Mouse (Mus musculus) heart, adult 2 months (tissue): Measurements from ENCODE around the gene Nfkb1. TPM values are rescaled to one million over a fixed set of nuclear protein-coding genes. Genes with fewer than 3 reads are reported as not detected.

Source experiments
- DNase-seq, 2 experiments: peaks; one replicate each; pipeline ENCODE4 v3.0.0; 2021
- H3K27ac ChIP-seq: fragments of 200-600 bp; 2 replicates; pipeline ENCODE4 v1.8.1; 2022
- H3K27me3 ChIP-seq: fragments of 200-500 bp; 2 replicates; pipeline ENCODE4 v1.6.1; 2012; ENCODE audit warnings: mild to moderate bottlenecking, low read length, inconsistent platforms, mixed read lengths; ENCODE audit not compliant: control insufficient read depth, insufficient read depth
- H3K36me3 ChIP-seq: fragments of 200-500 bp; 2 replicates; pipeline ENCODE4 v1.6.1; 2012; ENCODE audit warnings: low read length, inconsistent platforms; ENCODE audit not compliant: control insufficient read depth, insufficient read depth
- H3K4me1 ChIP-seq: fragments of 200-500 bp; 2 replicates; pipeline ENCODE4 v1.6.1; 2011; ENCODE audit warnings: low read length; ENCODE audit not compliant: control insufficient read depth, insufficient read depth
- H3K4me3 ChIP-seq: fragments of 200-600 bp; 2 replicates; pipeline ENCODE4 v1.8.1; 2022
- H3K79me2 ChIP-seq: fragments of 200-500 bp; replicated peaks from 2 replicates; pipeline ENCODE4 v1.6.1; 2012; ENCODE audit warnings: mild to moderate bottlenecking, inconsistent platforms, low read length, moderate library complexity, mixed read lengths; ENCODE audit not compliant: control insufficient read depth, insufficient read depth
- H3K9ac ChIP-seq: fragments of 200-500 bp; 2 replicates; pipeline ENCODE4 v1.6.1; 2012; ENCODE audit warnings: low read depth, mild to moderate bottlenecking, control low read depth, inconsistent platforms, low read length, mixed read lengths
- CTCF ChIP-seq: fragments of 200-600 bp; IDR thresholded peaks from 2 replicates; pipeline ENCODE4 v1.8.1; 2022; ENCODE audit warnings: antibody characterized with exemption, mild to moderate bottlenecking, moderate library complexity
- EP300 ChIP-seq: fragments of 200-500 bp; IDR thresholded peaks from 2 replicates; pipeline ENCODE4 v1.6.1; 2011; ENCODE audit warnings: low read depth, low read length, control low read depth; ENCODE audit not compliant: insufficient read depth
- POLR2A ChIP-seq: fragments of 200-500 bp; IDR thresholded peaks from 2 replicates; pipeline ENCODE4 v1.6.1; 2011; ENCODE audit warnings: mild to moderate bottlenecking, low read depth, low read length, control low read depth; ENCODE audit not compliant: insufficient read depth
- WGBS: fragments of 180-500 bp; shearing (Covaris S2); methylation state at CpG from one replicate; pipeline ENCODE4 v1.1.7; 2018; 5-methylcytosine and 5-hydroxymethylcytosine counted together
- intact Hi-C: fragments of 180-260 bp; cut with DNase I; formaldehyde crosslinking; loops from one replicate; pipeline ENCODE4 v1.15.1; 2025
- polyA plus RNA-seq: library from polyadenylated mRNA; depleted of rRNA; stranded (reverse); fragments of >200 nt; gene quantifications from 2 replicates; pipeline ENCODE4 v1.2.3, GENCODE M21; 2012
- total RNA-seq, 2 experiments: library from RNA; stranded (reverse); gene quantifications; 2 replicates each; pipeline ENCODE4 v1.2.3; 2021

Nfkb1 gene
- total and polyA plus RNA-seq, 3 experiments, result 33.5 to 44.4 (median 33.6) TPM

- Histone ChIP-seq H3K27ac (no peak overlapping the region), H3K9ac (no peak overlapping the region), H3K36me3 (no peaks in the 10 kb centered on the region), H3K4me1 (no peaks in the 10 kb centered on the region), H3K4me3 (no peak overlapping the region), H3K27me3 (no peaks in the 10 kb centered on the region), H3K79me2 (no peaks in the 10 kb centered on the region)
- intact Hi-C loops, result loop anchor here (5.0 kb wide), 4 partner anchors 79 to 419 kb away; no protein-coding TSS in a partner anchor
- WGBS, result 90% methylated on average over 4 of the region's 4 CpGs
- TF ChIP-seq POLR2A, result no peak
- no peak for TF ChIP-seq CTCF
- TF ChIP-seq EP300, result no peak
- DNase-seq, result no peak
Observed at GRCm38 (mm10) chr3:135711613-135712012, 20.3 kb upstream of the Nfkb1 start.

GRCm38 (mm10) chr3:135711040-135711570, 19.8 kb upstream of the Nfkb1 start:
- Histone ChIP-seq H3K79me2 (no peaks in the 10 kb centered on the region), H3K27me3 (no peaks in the 10 kb centered on the region), H3K4me3 (no peak overlapping the region), H3K4me1 (no peaks in the 10 kb centered on the region), H3K9ac (no peak overlapping the region), H3K27ac (no peak overlapping the region), H3K36me3 (no peaks in the 10 kb centered on the region)
- intact Hi-C loops, result loop anchor here (5.0 kb wide), 4 partner anchors 79 to 419 kb away; no protein-coding TSS in a partner anchor
- 80% methylated on average over 9 of the region's 9 CpGs for WGBS
- no peak for DNase-seq
- TF ChIP-seq POLR2A (no peak), CTCF (no peak), EP300 (no peak)

DNA sequence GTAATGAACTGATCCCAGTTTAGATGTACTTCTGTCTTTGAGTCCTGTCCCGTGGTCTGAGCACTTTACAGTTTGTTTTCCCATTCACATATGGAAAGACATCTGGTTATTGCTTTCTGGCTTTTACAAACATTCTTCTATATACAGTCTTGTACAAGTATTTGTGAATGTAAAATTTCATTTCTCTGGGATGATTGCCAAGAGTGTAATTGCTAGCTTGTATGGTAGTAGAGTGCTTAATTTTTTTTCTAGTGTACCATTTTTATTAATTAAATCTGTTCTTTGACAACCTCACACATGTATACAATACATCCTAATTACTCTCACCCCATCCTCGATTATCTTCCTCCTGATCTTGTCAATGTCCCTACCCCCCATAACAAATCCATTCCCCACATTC, 12.0 kb upstream of the Nfkb1 start:
- no peaks in the 10 kb centered on the region; the same call in 1 of the 2 replicates for H3K36me3 ChIP-seq
- no peaks in the 10 kb centered on the region for H3K79me2 ChIP-seq
- H3K9ac ChIP-seq, result no peak overlapping the region
- no peak overlapping the region for H3K4me3 ChIP-seq
- intact Hi-C loops, result no loop called here
- H3K27me3 ChIP-seq, result no peaks in the 10 kb centered on the region
- H3K27ac ChIP-seq, result no peak overlapping the region
- H3K4me1 ChIP-seq, result peaks cover 4% of the 10 kb centered on the region
- no peak for TF ChIP-seq EP300
- no peak for TF ChIP-seq CTCF
- TF ChIP-seq POLR2A, result no peak
- 65% methylated on average over 2 of the region's 2 CpGs for WGBS
- no peak for DNase-seq

DNA sequence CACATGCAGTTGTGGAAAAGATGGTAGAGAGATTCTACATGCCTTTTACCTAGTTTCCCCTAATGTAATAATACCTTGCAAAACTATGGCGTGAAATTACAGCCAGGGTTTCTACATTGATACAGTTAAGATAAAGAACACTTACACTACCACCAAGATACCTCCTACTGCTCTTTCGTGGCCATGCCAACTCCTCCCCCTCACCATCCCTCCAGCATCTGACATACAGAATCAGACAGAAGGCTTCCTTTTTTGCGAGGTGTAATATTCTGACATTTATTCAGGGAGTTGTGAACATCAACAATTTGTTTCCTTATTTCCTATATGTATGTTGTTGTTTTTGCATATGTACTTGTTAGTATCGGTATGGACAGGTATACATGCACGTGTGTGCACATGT, 11.3 kb upstream of the Nfkb1 start:
- WGBS, result 87% methylated on average over 5 of the region's 5 CpGs
- Histone ChIP-seq H3K4me1 (peaks cover 4% of the 10 kb centered on the region), H3K27me3 (no peaks in the 10 kb centered on the region), H3K9ac (no peak overlapping the region), H3K27ac (no peak overlapping the region), H3K36me3 (no peaks in the 10 kb centered on the region; the same call in 1 of the 2 replicates), H3K79me2 (no peaks in the 10 kb centered on the region), H3K4me3 (no peak overlapping the region)
- TF ChIP-seq EP300 (no peak), POLR2A (no peak), CTCF (no peak)
- intact Hi-C loops, result no loop called here
- no peak for DNase-seq

GRCm38 (mm10) chr3:135699523-135700264, 8.3 kb upstream of the Nfkb1 start:
- no peak overlapping the region for H3K4me3 ChIP-seq
- DNase-seq, result no peak
- no peaks in the 10 kb centered on the region for H3K79me2 ChIP-seq
- no peaks in the 10 kb centered on the region; the same call in 1 of the 2 replicates for H3K36me3 ChIP-seq
- WGBS, result 47% methylated on average over 10 of the region's 10 CpGs
- H3K27me3 ChIP-seq, result no peaks in the 10 kb centered on the region
- peaks cover 4% of the 10 kb centered on the region for H3K4me1 ChIP-seq
- no peak for TF ChIP-seq EP300
- intact Hi-C loops, result no loop called here
- peak overlapping the region; percentile 15; the same call in 1 of the 2 replicates for H3K9ac ChIP-seq
- no peak overlapping the region for H3K27ac ChIP-seq

- peaks cover 4% of the 10 kb centered on the region for H3K4me1 ChIP-seq
- no peaks in the 10 kb centered on the region for H3K27me3 ChIP-seq
- 43% methylated on average over 12 of the region's 12 CpGs for WGBS
- no peak for DNase-seq
- no peak overlapping the region for H3K4me3 ChIP-seq
- H3K36me3 ChIP-seq, result no peaks in the 10 kb centered on the region; the same call in 1 of the 2 replicates
- no peaks in the 10 kb centered on the region for H3K79me2 ChIP-seq
- intact Hi-C loops, result no loop called here
- H3K27ac ChIP-seq, result no peak overlapping the region
- TF ChIP-seq POLR2A (no peak), EP300 (no peak), CTCF (no peak)
- H3K9ac ChIP-seq, result no peak overlapping the region
Observed at GRCm38 (mm10) chr3:135698466-135698975, 7.2 kb upstream of the Nfkb1 start.
